Mouse (Mus musculus) megakaryocyte progenitor cell, adult 5-6 weeks (primary cell): ENCODE results near the gene Ttc41. TPM values are rescaled to one million over a fixed set of nuclear protein-coding genes. Genes with fewer than 3 reads are reported as not detected.
A peak's percentile ranks its signal among the peaks of the same experiment; 100 is the strongest.

Experiments
- ATAC-seq: replicated peaks from 2 replicates; pipeline ENCODE4 v1.8.0; 2016; ENCODE audit warnings: mild to moderate bottlenecking, moderate TSS enrichment, inconsistent platforms; ENCODE audit not compliant: poor library complexity
- total RNA-seq, 2 experiments: library from RNA; stranded (forward) in 1 of 2; stranded (reverse) in 1 of 2; fragments of 157-497, 149-512 nt in 1 of 2; fragments of 200-1000 nt in 1 of 2; gene quantifications; 2 replicates each; pipeline versions ENCODE4 v1.2.3 to v1.2.4; 2015 to 2017

The Ttc41 gene
- total RNA-seq, 2 experiments from 2014 or later: 1.5 to 2.4 TPM

DNA sequence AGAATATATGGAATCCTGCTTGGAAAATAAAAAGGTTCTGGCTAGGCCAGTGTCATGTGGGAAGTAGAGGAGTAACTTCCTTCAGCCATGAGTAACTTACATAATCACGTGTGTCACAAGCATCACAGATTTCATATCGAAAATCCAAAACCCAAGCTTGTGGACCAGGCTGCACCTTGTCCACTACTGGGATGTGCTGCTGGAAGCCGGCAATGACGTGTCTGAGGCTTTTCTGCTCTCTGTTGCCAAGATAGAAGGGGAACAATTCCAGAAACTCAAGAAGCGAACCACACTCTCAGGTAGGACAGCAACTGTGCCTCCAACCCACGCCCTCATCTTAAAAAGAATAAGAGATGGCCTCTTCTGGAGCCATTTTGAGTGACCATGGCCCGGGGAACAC, 38.7 kb downstream of the Ttc41 start:
- no peak for ATAC-seq

DNA sequence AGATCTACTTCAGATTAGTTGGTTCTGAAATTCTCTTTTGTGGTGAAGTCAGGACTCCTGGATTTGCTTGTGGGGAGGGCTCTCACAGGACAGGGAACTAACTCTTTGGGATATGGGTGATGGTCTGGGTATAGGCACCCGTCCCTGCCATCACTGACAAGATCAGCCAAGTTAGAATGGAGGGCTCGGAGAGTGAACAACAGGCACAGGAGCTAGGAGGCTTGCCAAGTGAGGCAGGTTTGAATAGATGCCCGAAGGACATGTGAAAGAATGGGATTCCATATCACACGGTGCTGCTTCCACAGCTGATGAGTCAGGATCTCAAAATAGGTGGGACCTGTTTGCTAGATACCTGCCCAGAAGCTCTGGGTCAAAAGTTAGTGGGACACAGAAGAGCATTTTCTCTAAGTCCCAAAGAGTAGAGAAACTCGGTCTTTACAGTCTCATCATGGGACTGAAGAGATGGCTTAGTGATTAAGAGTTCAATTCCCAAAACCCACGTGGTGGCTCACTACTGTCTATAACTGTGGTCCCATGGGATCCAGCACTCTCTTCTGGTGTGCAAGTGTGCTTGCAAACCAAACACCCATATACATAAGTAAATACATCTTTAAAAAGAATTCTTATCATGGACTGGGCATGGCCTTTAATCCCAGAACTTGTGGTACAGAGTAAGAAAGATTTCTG, 50.3 kb downstream of the Ttc41 start:
- no peak for ATAC-seq

DNA sequence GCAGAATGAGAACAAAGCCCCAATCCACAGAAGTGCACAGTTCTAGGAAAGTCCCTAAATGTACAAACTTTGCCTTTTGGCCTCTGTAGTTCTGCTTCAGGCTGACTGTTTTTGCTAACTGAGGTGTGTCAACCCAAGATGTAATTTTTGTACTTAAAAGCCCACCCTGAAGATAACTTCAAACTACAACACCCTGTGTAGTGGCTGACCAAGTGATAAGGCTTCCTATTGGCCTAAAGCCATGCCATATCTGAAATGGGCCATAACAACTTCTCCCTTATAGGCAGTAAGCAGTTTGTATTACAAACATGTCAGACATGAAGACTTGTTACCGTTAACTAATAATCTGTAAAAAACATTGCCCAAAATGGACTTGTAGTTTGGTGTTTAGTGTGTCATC, 52.1 kb downstream of the Ttc41 start:
- peak; percentile 64 for ATAC-seq

DNA sequence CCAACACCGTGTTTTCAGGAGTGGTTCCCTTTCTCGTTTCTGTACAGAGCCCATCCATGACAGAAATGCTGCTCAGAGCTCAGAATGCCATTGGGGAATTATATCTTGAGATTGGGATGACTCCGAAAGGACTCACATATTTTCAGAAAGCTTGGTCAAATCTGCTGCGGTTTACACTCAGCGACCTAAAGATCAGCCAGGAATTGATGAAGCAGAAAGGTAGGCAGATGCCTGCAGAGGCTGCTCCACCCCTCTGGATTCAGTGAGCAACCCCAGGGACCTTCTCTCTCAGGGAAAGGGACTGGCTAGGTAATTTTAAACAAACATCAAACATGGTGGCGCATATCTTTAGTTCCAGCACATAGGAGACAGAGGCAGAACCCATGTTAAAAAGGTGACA, 52.6 kb downstream of the Ttc41 start:
- ATAC-seq: no peak

- ATAC-seq: no peak
Measured at GRCm38 (mm10) chr10:86761236-86761635, 55.6 kb downstream of the Ttc41 start.

DNA sequence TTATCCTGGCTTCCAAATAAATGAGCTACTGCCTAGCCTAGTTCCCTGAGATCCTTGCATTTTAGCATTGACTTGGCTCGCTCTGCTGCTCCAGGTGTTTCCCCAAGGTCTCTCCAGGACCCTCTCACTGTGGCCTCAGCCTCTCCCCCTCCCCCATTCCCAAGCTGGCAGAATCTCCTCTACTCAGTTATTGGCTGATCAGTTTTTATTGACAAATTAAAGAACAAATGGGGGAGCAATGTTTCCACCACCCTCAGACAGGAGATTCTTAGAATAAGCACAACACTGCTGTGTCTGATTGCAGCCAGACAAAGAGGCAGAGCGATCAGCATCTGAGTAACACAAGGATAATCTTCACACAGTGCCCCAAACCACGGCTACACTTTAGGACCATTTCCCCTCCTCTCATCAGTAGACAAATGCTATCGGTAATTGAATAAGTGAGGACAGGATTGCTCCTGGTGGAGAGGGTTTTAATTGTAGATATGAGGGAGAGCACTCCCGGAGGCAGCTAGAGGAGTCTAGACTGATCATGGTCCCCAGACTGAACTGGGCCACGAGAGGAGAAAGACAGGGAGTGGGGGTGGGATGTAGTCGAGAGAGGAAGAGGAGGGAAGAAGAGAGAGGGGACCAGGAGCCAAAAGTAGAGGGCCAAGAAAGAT, 56.2 kb downstream of the Ttc41 start:
- ATAC-seq: no peak

GRCm38 (mm10) chr10:86762384-86762730, 56.7 kb downstream of the Ttc41 start:
- no peak for ATAC-seq

DNA sequence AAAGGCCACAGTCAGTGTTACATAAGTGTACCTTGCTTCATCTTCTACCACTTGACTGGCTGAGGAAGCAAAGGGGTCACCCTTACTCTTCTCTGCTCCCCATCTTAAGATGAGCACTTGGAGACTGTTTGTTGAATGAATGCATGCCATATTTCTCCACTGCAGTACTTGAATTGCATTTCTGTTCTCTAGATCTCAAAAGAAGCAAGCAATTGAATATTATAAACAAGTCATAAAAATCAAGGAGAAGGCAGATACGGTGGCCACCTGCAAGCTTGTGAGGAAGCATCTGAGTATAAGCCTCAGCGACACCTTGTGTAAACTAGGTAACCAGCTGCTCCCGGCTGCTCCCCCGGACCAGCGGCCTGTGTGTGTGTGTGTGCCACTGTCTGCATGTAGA, 58.1 kb downstream of the Ttc41 start, which contains the start of gene Gm49358:
TSS of gene Gm49358 (plus strand) at position 301 of the 400 bp plus-strand sequence.
- no peak for ATAC-seq

DNA sequence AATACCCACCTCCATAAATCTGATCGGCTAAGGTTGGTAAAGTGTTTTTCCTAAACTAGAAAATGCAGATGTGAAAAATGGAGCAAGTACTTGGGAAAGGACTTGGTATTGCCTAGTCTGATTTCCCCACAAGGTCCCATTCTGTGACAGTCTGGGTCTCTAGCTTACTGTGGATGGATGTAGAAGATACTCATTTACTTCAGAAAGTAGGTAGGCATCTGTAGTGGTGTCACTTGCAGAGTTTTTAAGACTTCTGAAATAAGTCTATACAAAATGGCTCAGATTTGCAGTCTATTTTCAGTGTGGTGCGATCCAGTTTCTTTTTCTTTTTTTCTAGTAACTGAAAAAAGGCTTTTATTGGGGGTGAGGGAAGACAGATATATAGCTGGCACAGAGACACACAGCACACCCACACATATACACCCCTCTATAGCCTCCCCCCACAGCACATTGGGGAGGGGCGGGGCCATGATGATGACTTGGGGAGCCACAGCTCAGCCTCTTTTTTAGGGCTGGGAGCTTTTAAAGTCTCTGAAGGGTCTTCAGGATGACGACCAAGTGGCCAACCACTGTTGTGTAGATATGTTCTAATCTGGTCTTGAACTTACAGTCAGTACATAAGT, 59.8 kb downstream of the Ttc41 start:
- ATAC-seq: no peak

DNA sequence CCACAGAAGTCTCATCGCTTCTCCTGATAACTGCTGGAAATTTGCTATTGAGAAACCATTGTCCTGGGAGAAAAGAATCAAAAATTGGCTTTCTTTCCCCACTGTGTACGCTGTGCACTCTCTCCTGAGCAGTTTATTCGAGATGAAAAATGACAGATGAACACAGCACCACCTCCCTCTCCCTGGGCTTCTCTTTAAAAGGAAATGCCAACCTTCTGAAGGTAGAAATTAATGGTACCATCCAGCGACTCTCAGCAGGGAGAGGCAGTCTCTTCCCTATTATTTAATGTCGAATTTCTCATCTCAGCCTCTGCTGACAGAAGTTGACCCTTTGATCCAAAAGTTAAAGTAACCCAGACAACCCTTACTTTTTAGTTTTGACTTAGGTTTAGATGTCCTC, 63.6 kb downstream of the Ttc41 start:
- ATAC-seq: no peak

GRCm38 (mm10) chr10:86769797-86770196, 64.2 kb downstream of the Ttc41 start:
- no peak for ATAC-seq

GRCm38 (mm10) chr10:86771701-86772100, 66.1 kb downstream of the Ttc41 start:
- ATAC-seq: no peak

GRCm38 (mm10) chr10:86772231-86772631, 66.6 kb downstream of the Ttc41 start:
- ATAC-seq: peak; percentile 98

DNA sequence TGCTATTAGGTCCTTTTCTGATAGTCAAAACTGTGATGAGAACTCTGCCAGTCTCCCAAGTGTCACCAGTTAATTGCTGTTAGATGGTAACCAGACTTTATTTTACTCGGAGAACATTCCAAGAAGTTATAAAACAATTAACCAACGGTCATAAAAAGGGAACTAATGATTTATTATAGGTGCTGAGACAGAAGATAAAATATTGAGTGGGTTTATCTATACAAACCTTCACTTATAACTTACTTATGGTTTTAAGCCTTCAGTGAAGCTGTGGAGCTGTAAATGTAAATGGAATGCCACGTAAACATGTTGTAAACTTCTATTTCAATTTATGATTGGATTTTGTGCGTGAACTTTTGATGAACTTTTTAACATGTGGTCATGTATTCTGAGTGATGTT, 67.7 kb downstream of the Ttc41 start:
- ATAC-seq: no peak

GRCm38 (mm10) chr10:86776281-86776680, 70.7 kb downstream of the Ttc41 start:
- no peak for ATAC-seq

DNA sequence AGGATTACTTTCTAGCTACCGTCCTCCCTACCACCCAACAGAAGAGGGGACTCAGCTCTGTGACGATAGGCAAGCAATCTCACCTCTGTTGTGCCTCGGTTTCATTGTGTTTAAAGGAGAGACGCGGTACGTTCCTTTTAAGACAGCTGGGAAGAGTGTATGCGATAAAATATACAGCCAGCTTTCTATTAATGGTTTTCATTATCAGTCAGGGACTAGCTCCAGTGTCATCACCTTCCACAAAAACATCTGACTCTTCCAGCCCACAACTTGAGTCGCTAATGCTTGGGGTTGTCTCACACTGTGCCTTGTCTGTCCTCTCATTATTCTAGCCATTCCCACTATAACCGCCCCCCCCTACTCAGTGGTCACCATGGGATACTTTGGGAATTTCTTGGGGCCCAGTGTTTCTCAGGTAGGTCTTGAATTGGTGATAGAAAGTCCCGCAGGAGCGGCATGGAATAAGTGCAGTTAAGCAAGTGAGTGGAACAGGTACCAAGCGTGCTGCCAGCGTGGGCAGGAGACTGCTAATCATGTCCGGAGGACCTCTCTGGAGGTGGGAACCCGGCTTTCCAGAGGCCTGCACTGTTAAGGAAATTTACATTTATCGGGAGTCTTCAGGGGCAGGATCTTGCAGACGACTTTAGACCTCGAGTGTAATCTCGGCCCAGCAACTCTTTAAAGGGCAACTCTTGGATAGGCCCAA, 72.2 kb downstream of the Ttc41 start:
- ATAC-seq: no peak

- ATAC-seq: peak; percentile 82
Measured at GRCm38 (mm10) chr10:86778398-86779116, 72.9 kb downstream of the Ttc41 start, which contains the start of gene Nt5dc3. Gene Nt5dc3 (plus strand): TSS chr10:86779005.

- ATAC-seq: peak; percentile 23
Measured at GRCm38 (mm10) chr10:86779117-86779755, 73.6 kb downstream of the Ttc41 start.

DNA sequence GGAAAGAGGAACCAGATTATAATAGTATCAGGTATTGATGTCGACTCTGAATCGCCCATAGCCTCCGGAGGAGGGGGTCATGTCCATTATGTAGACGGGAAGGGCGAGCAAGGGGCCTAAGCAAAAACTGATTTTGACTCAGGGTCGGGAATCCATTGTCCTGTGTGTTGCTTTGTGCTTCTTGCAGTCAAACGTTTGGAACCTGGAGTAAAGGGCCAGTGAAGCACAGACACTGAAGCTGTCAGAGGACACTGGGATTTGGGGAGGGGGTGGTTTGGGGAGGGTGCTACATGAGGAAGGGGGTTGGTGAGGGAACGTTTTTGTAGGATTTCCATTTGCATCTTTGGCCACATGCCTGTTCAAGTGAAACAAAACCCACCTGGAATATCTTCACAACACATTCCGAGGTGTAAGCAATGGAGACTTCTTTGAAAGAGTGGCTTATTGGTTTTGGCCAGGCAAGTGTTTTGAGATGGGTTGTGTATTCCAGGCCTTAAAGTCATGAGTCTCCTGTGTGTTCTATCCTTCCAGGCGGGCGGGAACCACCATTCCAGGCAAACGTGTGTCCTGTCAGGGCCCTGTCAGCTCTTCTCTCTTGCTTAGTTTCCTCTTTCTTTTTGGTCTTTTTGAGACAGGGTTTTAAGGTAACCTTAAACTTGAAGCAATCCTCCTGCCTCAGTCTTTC, 74.3 kb downstream of the Ttc41 start:
- no peak for ATAC-seq

DNA sequence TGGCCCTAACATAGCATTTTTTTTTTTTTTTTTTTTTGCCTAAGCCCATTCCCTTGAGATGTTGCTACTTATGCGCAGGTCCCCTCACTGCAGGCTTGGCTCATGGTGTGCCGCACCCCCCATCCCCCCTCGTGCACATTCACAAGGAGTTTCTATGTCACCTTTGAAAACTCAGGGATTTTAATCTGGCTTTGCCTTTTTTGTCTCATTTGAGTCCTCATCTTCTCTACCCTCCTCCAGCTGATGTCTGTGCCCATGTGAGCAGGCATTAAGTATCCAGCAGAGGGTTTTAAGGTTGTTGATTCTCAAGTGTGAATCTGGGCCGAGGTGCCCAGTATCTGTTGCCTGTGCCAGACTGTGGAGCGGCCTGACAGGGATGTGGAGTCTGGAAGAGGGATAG, 76.0 kb downstream of the Ttc41 start:
- ATAC-seq: no peak
